Mouse (Mus musculus): ENCODE data around the gene Kyat3. TPM values are rescaled to one million over a fixed set of nuclear protein-coding genes. Genes with fewer than 3 reads are reported as not detected.

Kyat3 gene
- total RNA-seq, 2 experiments from 2014 or later = 45.1 to 57.5 TPM

Other genes starting within 250 kb of the Kyat3 start
- 5.2 and 11.1 TPM in 2 replicates for gene Gbp5, start 207.1 kb upstream of the Kyat3 start, total RNA-seq (2014; fragmentation: Nextera tagmentation)
- 9.4 and 11.3 TPM in 2 replicates for gene Gbp5, start 207.1 kb upstream of the Kyat3 start, total RNA-seq (2017)
- gene Gbp7, start 170.7 kb upstream of the Kyat3 start, total RNA-seq (2014; fragmentation: Nextera tagmentation) = 14.2 and 25.7 TPM in 2 replicates
- 24.3 and 27.4 TPM in 2 replicates for gene Gbp7, start 170.7 kb upstream of the Kyat3 start, total RNA-seq (2017)
- gene Gbp3, start 141.0 kb upstream of the Kyat3 start, total RNA-seq (2014; fragmentation: Nextera tagmentation) = 54.0 and 85.4 TPM in 2 replicates
- 71.1 and 77.3 TPM in 2 replicates for gene Gbp3, start 141.0 kb upstream of the Kyat3 start, total RNA-seq (2017)
- gene Gbp2b, start 106.2 kb upstream of the Kyat3 start, total RNA-seq (2014; fragmentation: Nextera tagmentation) = not detected in 2 replicates
- not detected in 2 replicates for gene Gbp2b, start 106.2 kb upstream of the Kyat3 start, total RNA-seq (2017)
- gene Gbp2, start 80.4 kb upstream of the Kyat3 start, total RNA-seq (2014; fragmentation: Nextera tagmentation) = 7.1 and 9.0 TPM in 2 replicates
- gene Gbp2, start 80.4 kb upstream of the Kyat3 start, total RNA-seq (2017) = 8.8 and 11.0 TPM in 2 replicates
- gene Gtf2b, start 64.0 kb downstream of the Kyat3 start, total RNA-seq (2014; fragmentation: Nextera tagmentation) = 66.2 and 75.2 TPM in 2 replicates
- gene Gtf2b, start 64.0 kb downstream of the Kyat3 start, total RNA-seq (2017) = 127 and 139 TPM in 2 replicates
- gene Pkn2, start 181.0 kb downstream of the Kyat3 start, total RNA-seq (2014; fragmentation: Nextera tagmentation) = 24.6 and 28.4 TPM in 2 replicates
- 58.6 and 62.2 TPM in 2 replicates for gene Pkn2, start 181.0 kb downstream of the Kyat3 start, total RNA-seq (2017)

Data from granulocyte monocyte progenitor cell, adult 5-6 weeks (primary cell).